Mouse (Mus musculus): ENCODE measurements around the gene Lrch3. TPM values are rescaled to one million over a fixed set of nuclear protein-coding genes. Genes with fewer than 3 reads are reported as not detected.

The Lrch3 gene
- polyA plus RNA-seq, 1 experiment from 2014 or later = 54.2 TPM

- H3K9me3 ChIP-seq (ENCODE audit: control insufficient read depth, low read length) = no peaks in the 10 kb centered on the region
- no peaks in the 10 kb centered on the region for H3K27me3 ChIP-seq (ENCODE audit: control insufficient read depth, insufficient read depth, low read length)
- no peak overlapping the region for H3K4me3 ChIP-seq (ENCODE audit: low read depth, low read length)
- DNase-seq (ENCODE audit: low spot score) (no peak), ATAC-seq (ENCODE audit: low FRiP score) (no peak)
- H3K4me2 ChIP-seq (replicated peaks; ENCODE audit: low read depth, low read length) = no peak overlapping the region
- WGBS = 95% methylated on average over 4 of the region's 4 CpGs
- H3K4me1 ChIP-seq (replicated peaks; ENCODE audit: control insufficient read depth, insufficient read depth, low read length) = no peaks in the 10 kb centered on the region
- H3K27ac ChIP-seq (ENCODE audit: low read depth, low read length) = no peak overlapping the region
- peaks cover 7% of the 10 kb centered on the region; the same call in 1 of the 2 replicates for H3K36me3 ChIP-seq (ENCODE audit: control insufficient read depth, insufficient read depth, low read length)
- no peak overlapping the region for H3K9ac ChIP-seq (ENCODE audit: low read depth, low read length)
These were observed 67.5 kb downstream of the Lrch3 start for GRCm38 (mm10) chr16:32981405-32981804.

GRCm38 (mm10) chr16:32984631-32985030 is 70.7 kb downstream of the Lrch3 start:
- no peak overlapping the region for H3K27ac ChIP-seq (ENCODE audit: low read depth, low read length)
- no peak overlapping the region for H3K4me2 ChIP-seq (replicated peaks; ENCODE audit: low read depth, low read length)
- peaks cover 7% of the 10 kb centered on the region; the same call in 1 of the 2 replicates for H3K36me3 ChIP-seq (ENCODE audit: control insufficient read depth, insufficient read depth, low read length)
- H3K9ac ChIP-seq (ENCODE audit: low read depth, low read length) = no peak overlapping the region
- H3K9me3 ChIP-seq (ENCODE audit: control insufficient read depth, low read length) = no peaks in the 10 kb centered on the region
- 96% methylated on average over 2 of the region's 2 CpGs for WGBS
- H3K4me1 ChIP-seq (replicated peaks; ENCODE audit: control insufficient read depth, insufficient read depth, low read length) = no peaks in the 10 kb centered on the region
- DNase-seq (ENCODE audit: low spot score) (no peak), ATAC-seq (ENCODE audit: low FRiP score) (no peak)
- H3K27me3 ChIP-seq (ENCODE audit: control insufficient read depth, insufficient read depth, low read length) = no peaks in the 10 kb centered on the region
- no peak overlapping the region for H3K4me3 ChIP-seq (ENCODE audit: low read depth, low read length)

GRCm38 (mm10) chr16:32992158-32992557 is 78.3 kb downstream of the Lrch3 start:
- WGBS = 92% methylated on average over 5 of the region's 5 CpGs
- no peak overlapping the region for H3K4me3 ChIP-seq (ENCODE audit: low read depth, low read length)
- ATAC-seq (ENCODE audit: low FRiP score) (no peak), DNase-seq (ENCODE audit: low spot score) (no peak)
- no peak overlapping the region for H3K27ac ChIP-seq (ENCODE audit: low read depth, low read length)
- no peak overlapping the region for H3K9ac ChIP-seq (ENCODE audit: low read depth, low read length)
- no peaks in the 10 kb centered on the region for H3K27me3 ChIP-seq (ENCODE audit: control insufficient read depth, insufficient read depth, low read length)
- H3K4me2 ChIP-seq (replicated peaks; ENCODE audit: low read depth, low read length) = no peak overlapping the region
- H3K4me1 ChIP-seq (replicated peaks; ENCODE audit: control insufficient read depth, insufficient read depth, low read length) = no peaks in the 10 kb centered on the region
- peaks cover 5% of the 10 kb centered on the region for H3K36me3 ChIP-seq (ENCODE audit: control insufficient read depth, insufficient read depth, low read length)
- H3K9me3 ChIP-seq (ENCODE audit: control insufficient read depth, low read length) = no peaks in the 10 kb centered on the region

- Histone ChIP-seq H3K9me3 (ENCODE audit: control insufficient read depth, low read length) (no peaks in the 10 kb centered on the region), H3K9ac (ENCODE audit: low read depth, low read length) (no peak overlapping the region), H3K4me1 (replicated peaks; ENCODE audit: control insufficient read depth, insufficient read depth, low read length) (no peaks in the 10 kb centered on the region), H3K4me2 (replicated peaks; ENCODE audit: low read depth, low read length) (no peak overlapping the region), H3K36me3 (ENCODE audit: control insufficient read depth, insufficient read depth, low read length) (0 out of 2 replicates have a peak, but pooled peaks cover 2% of the 10 kb centered on the region), H3K4me3 (ENCODE audit: low read depth, low read length) (no peak overlapping the region), H3K27me3 (ENCODE audit: control insufficient read depth, insufficient read depth, low read length) (no peaks in the 10 kb centered on the region), H3K27ac (ENCODE audit: low read depth, low read length) (no peak overlapping the region)
- no peak for DNase-seq (ENCODE audit: low spot score)
- 64% methylated on average over 9 of the region's 9 CpGs for WGBS
- ATAC-seq (ENCODE audit: low FRiP score) = no peak
These were observed 91.3 kb downstream of the Lrch3 start for GRCm38 (mm10) chr16:33005216-33005615.

GRCm38 (mm10) chr16:33006888-33007287 is 93.0 kb downstream of the Lrch3 start:
- Histone ChIP-seq H3K4me2 (replicated peaks; ENCODE audit: low read depth, low read length) (no peak overlapping the region), H3K9me3 (ENCODE audit: control insufficient read depth, low read length) (no peaks in the 10 kb centered on the region), H3K4me3 (ENCODE audit: low read depth, low read length) (no peak overlapping the region), H3K9ac (ENCODE audit: low read depth, low read length) (no peak overlapping the region), H3K36me3 (ENCODE audit: control insufficient read depth, insufficient read depth, low read length) (0 out of 2 replicates have a peak, but pooled peaks cover 2% of the 10 kb centered on the region), H3K4me1 (replicated peaks; ENCODE audit: control insufficient read depth, insufficient read depth, low read length) (no peaks in the 10 kb centered on the region), H3K27me3 (ENCODE audit: control insufficient read depth, insufficient read depth, low read length) (no peaks in the 10 kb centered on the region), H3K27ac (ENCODE audit: low read depth, low read length) (no peak overlapping the region)
- DNase-seq (ENCODE audit: low spot score) (no peak), ATAC-seq (ENCODE audit: low FRiP score) (no peak)
- WGBS = 93% methylated on average over 7 of the region's 7 CpGs

- Histone ChIP-seq H3K36me3 (ENCODE audit: control insufficient read depth, insufficient read depth, low read length) (0 out of 2 replicates have a peak, but pooled peaks cover 2% of the 10 kb centered on the region), H3K4me1 (replicated peaks; ENCODE audit: control insufficient read depth, insufficient read depth, low read length) (no peaks in the 10 kb centered on the region), H3K27ac (ENCODE audit: low read depth, low read length) (no peak overlapping the region), H3K4me3 (ENCODE audit: low read depth, low read length) (no peak overlapping the region), H3K9me3 (ENCODE audit: control insufficient read depth, low read length) (no peaks in the 10 kb centered on the region), H3K27me3 (ENCODE audit: control insufficient read depth, insufficient read depth, low read length) (no peaks in the 10 kb centered on the region), H3K4me2 (replicated peaks; ENCODE audit: low read depth, low read length) (no peak overlapping the region), H3K9ac (ENCODE audit: low read depth, low read length) (no peak overlapping the region)
- DNase-seq (ENCODE audit: low spot score) = no peak
- ATAC-seq (ENCODE audit: low FRiP score) = no peak
- WGBS = 86% methylated on average over 7 of the region's 7 CpGs
These were observed 93.5 kb downstream of the Lrch3 start for GRCm38 (mm10) chr16:33007436-33007835.

GRCm38 (mm10) chr16:33010166-33010565 is 96.3 kb downstream of the Lrch3 start:
- Histone ChIP-seq H3K36me3 (ENCODE audit: control insufficient read depth, insufficient read depth, low read length) (0 out of 2 replicates have a peak, but pooled peaks cover 4% of the 10 kb centered on the region), H3K4me3 (ENCODE audit: low read depth, low read length) (no peak overlapping the region), H3K9ac (ENCODE audit: low read depth, low read length) (no peak overlapping the region), H3K27me3 (ENCODE audit: control insufficient read depth, insufficient read depth, low read length) (no peaks in the 10 kb centered on the region), H3K9me3 (ENCODE audit: control insufficient read depth, low read length) (no peaks in the 10 kb centered on the region), H3K4me2 (replicated peaks; ENCODE audit: low read depth, low read length) (no peak overlapping the region), H3K27ac (ENCODE audit: low read depth, low read length) (no peak overlapping the region), H3K4me1 (replicated peaks; ENCODE audit: control insufficient read depth, insufficient read depth, low read length) (no peaks in the 10 kb centered on the region)
- no peak for DNase-seq (ENCODE audit: low spot score)
- 90% methylated on average over 6 of the region's 6 CpGs for WGBS
- ATAC-seq (ENCODE audit: low FRiP score) = no peak

GRCm38 (mm10) chr16:33013801-33014200 is 99.9 kb downstream of the Lrch3 start:
- Histone ChIP-seq H3K27ac (ENCODE audit: low read depth, low read length) (no peak overlapping the region), H3K4me1 (replicated peaks; ENCODE audit: control insufficient read depth, insufficient read depth, low read length) (no peaks in the 10 kb centered on the region), H3K4me2 (replicated peaks; ENCODE audit: low read depth, low read length) (no peak overlapping the region), H3K4me3 (ENCODE audit: low read depth, low read length) (no peak overlapping the region), H3K9ac (ENCODE audit: low read depth, low read length) (no peak overlapping the region), H3K9me3 (ENCODE audit: control insufficient read depth, low read length) (no peaks in the 10 kb centered on the region), H3K27me3 (ENCODE audit: control insufficient read depth, insufficient read depth, low read length) (no peaks in the 10 kb centered on the region), H3K36me3 (ENCODE audit: control insufficient read depth, insufficient read depth, low read length) (0 out of 2 replicates have a peak, but pooled peaks cover 4% of the 10 kb centered on the region)
- WGBS = 95% methylated on average over 5 of the region's 5 CpGs
- no peak for ATAC-seq (ENCODE audit: low FRiP score)
- no peak for DNase-seq (ENCODE audit: low spot score)

- 84% methylated on average over 1 of the region's 1 CpGs for WGBS
- Histone ChIP-seq H3K4me1 (replicated peaks; ENCODE audit: control insufficient read depth, insufficient read depth, low read length) (no peaks in the 10 kb centered on the region), H3K9me3 (ENCODE audit: control insufficient read depth, low read length) (no peaks in the 10 kb centered on the region), H3K4me2 (replicated peaks; ENCODE audit: low read depth, low read length) (no peak overlapping the region), H3K9ac (ENCODE audit: low read depth, low read length) (no peak overlapping the region), H3K27me3 (ENCODE audit: control insufficient read depth, insufficient read depth, low read length) (no peaks in the 10 kb centered on the region), H3K4me3 (ENCODE audit: low read depth, low read length) (no peak overlapping the region), H3K36me3 (ENCODE audit: control insufficient read depth, insufficient read depth, low read length) (0 out of 2 replicates have a peak, but pooled peaks cover 2% of the 10 kb centered on the region), H3K27ac (ENCODE audit: low read depth, low read length) (no peak overlapping the region)
- DNase-seq (ENCODE audit: low spot score) = no peak
- no peak for ATAC-seq (ENCODE audit: low FRiP score)
These were observed 101.0 kb downstream of the Lrch3 start for GRCm38 (mm10) chr16:33014921-33015320.
